Mouse (Mus musculus): ENCODE data around the gene Rbm26. TPM values are rescaled to one million over a fixed set of nuclear protein-coding genes. Genes with fewer than 3 reads are reported as not detected.

Rbm26 gene
- total RNA-seq, 2 experiments from 2014 or later, result 58.0 to 61.7 TPM

DNA sequence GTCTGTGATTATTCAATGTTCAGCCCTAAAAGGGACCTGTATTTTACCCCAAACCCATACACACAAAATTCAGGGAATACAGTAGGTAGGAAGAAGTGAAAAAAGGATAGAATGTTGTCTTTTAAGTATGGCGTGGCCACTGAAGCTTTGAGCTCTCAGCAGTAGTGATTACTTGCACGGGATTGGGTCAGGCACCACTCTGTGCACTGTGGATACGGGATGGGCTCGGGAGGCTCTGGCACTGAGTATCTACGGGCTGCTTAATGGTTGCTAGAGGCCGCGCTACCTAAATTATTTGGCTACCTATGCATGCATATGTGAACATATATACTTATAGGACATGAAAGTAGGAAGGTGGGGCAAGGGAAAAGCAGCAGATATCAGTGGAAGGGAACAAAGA is 78.3 kb downstream of the Rbm26 start:
- no peak for DNase-seq (ENCODE audit: low spot score in 2 of 2)
- intact Hi-C loops (cut with DNase I), result no loop called here

DNA sequence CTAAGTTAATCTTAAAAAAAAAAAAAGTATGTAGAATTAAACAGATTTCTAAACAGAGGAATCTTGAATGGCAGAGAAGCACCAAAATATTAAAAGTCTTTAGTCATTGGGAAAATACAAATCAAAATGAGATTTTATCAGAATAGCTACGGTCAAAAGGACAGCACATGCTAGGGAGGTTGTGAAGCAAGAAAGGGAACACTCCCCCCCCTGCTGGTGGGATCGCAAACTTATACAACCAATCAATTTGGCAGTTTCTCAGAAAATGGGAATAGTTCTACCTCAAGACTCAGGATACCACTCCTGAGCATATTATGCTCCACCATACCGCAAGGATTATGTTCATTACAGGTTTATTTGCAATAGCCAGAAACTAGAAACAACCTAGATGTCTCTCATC is 80.9 kb downstream of the Rbm26 start:
- DNase-seq (ENCODE audit: low spot score in 2 of 2), result no peak
- intact Hi-C loops (cut with DNase I), result no loop called here

DNA sequence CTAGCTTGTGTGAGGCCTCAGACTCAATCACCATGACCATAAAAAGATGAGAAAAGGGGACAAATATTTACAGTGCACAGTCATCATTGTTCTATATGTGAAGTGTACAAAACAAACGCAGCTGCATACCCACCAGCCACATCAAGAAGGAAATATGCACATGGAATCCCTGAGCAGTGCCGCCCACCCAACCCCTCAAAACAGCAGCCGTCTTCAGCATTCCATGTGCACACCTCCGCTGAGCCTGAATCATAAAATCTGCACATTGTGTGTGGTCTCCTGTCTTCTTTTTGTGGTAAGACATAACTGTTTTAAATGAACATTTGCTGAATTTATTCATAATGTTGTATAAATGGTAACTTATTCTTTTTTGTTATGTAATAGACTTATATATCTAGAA is 90.1 kb downstream of the Rbm26 start:
- intact Hi-C loops (cut with DNase I), result no loop called here
- DNase-seq (ENCODE audit: low spot score in 2 of 2), result peak; percentile 28 to 92

DNA sequence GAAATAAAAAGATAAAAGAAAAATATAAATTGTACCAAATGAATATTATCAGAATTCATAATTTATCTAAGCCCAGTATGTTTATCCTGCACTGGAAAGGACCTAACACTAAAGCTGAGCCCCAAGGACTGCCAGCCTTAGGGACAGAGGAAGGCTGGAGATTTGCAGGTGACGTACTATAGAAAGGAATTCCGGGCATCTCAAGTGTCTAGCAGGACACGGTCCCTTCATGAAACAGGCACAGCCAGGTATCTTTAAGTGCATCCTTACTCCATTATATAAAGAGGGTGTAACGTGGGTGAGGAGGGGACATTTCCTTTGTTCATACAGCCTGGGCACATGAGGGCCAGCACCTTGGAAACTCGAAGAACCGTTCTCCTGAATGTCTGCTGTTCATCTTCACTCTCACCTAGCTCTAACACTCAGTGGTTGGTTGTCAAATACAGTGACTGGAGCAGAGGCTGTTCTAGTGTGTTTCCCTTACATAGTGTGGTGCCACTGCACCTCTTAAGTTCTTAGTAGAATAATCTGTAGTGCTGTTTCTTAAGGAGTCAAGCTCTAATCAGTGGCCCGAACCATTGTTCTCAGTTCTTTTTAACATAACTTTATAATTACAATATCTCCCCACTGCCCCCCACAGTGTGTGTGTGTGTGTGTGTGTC is 91.7 kb downstream of the Rbm26 start:
- no peak for DNase-seq (ENCODE audit: low spot score in 2 of 2)
- intact Hi-C loops (cut with DNase I), result no loop called here

DNA sequence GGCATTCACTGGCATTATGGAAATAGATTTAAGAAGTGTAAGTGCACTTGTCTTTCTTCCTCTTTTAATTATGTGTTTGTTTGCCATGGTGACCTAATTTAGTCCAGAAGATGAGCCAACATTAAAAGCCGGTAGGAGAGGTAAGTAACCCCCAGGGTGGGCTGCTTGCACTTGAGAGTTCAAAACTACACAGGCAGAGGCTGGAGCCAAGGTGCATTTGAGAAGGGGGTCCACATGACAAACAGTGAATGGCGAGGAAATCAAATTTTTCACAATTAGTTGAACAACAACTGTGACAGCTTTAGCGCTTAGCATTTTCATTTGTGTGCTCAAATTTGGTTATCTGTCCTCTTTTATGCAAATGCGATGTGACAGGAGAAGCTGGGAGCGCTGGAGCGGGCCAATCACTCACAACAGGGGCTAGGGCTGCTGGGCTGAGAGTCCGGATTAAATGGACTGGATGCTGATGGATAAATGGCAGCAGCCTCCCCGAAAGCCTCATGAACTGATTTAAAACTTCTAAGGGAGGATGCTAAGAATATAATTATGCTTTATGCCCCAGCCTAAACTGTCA is 92.3 kb downstream of the Rbm26 start:
- DNase-seq (ENCODE audit: low spot score in 2 of 2), result no peak
- intact Hi-C loops (cut with DNase I), result no loop called here

DNA sequence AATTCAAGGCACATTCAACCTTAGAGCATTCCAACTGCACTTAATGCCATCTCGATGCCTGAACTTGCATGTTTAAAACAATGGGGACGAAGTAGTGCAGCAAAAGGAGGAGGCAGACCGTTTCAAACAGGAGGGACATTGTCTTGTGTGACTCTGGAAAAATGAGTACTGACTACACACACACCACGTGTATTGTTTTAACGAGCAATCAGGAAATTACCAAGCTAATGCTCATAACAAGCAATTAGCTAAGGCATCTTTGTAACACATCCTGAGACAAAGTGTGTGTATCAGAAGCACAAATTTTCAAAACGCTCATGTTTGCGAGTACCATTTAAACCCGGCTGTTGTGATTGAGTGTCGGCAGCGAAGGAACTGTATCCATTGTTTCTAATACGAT is 93.0 kb downstream of the Rbm26 start:
- no peak for DNase-seq (ENCODE audit: low spot score in 2 of 2)
- intact Hi-C loops (cut with DNase I), result no loop called here

DNA sequence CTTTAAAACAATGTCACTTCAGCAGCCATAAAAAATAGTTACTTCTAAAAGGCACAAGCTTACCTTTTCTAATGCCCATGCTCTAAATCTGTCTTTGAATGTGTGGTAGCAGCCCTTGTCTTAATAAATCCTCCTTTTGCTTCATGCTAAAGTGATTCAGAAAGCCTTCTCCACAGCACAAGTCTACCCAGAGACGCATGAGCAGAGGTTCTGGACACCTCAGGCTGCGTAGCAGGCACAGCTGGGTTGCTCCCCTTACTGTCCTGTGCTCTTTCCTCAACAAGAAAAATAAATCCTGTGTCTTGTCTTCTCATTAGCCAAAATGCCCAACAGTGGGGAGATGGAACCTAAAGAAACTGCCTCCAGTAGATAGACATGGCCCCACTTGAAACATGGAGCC is 102.4 kb downstream of the Rbm26 start:
- intact Hi-C loops (cut with DNase I), result no loop called here
- DNase-seq (ENCODE audit: low spot score in 2 of 2), result no peak

DNA sequence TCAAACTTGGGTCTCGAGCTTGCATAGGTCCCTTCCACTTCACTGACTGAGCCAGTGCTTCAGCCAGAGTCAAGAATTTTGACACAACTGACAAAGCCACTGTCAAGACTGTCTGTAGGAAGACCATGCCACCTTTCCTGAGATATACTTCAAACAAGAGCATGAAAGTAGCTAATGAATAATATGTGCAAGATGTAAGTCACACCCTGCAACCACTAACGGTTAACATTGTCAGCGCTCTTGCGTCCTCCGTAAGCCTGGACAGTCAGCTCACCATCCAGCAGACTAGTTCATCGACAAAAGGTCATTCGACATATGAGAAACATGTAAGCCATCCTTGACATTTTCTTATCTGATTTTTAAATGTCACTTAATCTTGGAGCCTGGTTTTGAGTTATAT is 102.8 kb downstream of the Rbm26 start:
- intact Hi-C loops (cut with DNase I), result no loop called here
- no peak for DNase-seq (ENCODE audit: low spot score in 2 of 2)

DNA sequence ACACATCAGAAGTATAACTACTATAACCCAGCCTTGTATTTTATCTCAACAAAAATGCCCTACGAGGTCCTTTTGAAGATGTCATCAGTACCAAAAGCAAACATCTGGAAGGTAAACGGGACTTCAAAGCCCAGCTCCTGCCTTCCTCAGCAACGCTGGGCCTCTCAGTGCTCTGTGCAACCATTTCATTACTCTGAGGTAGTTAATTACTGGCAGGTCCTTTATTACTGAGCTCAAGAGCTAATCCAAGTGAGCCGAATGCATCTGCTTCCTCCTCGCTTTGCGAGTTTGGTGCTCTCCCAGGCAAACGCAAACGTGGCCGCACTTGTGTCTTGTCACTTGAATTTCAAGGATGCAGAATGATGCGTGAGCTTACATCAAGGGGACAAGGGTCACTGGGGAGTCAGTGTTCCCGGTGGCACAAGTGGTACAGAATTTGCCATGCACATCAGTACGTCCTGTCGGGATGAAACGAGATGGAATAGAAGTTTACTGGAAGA is 106.1 kb downstream of the Rbm26 start:
- DNase-seq (ENCODE audit: low spot score in 2 of 2), result no peak
- intact Hi-C loops (cut with DNase I), result no loop called here

DNA sequence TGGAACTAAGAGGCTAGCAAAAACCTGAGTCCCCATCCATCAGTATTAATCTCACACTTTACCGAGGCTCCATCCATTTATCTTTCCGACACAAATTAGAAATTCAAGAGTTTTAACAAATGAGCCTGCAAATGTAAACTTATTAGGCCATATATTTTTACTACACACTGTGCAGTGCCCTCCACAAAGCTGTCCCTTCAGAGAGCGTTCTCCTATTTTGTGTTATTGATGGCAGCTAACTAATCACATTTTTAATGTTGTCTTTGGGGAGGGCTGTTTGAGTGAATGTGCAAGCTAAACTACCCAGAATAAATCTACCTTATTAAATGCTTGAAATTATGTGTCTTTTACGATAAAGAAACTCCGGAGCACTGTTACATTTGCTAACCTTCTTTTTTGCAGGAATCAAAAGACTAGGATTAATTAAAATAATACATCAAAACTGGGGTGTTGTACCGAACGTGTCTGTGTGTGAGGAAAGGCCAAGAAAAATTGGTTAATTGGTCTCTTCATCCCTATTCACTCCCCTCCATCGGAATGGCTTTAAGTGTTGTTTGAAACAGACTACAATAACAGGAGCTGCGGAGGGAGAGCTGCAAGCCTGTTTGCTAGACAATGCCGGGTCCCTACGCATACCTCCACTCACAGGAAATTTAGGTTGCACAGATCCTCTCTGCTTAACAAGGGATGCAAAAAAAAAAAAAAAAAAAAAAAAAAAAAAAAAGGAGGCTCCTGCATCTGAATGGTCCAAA is 106.7 kb downstream of the Rbm26 start:
- intact Hi-C loops (cut with DNase I), result no loop called here

DNA sequence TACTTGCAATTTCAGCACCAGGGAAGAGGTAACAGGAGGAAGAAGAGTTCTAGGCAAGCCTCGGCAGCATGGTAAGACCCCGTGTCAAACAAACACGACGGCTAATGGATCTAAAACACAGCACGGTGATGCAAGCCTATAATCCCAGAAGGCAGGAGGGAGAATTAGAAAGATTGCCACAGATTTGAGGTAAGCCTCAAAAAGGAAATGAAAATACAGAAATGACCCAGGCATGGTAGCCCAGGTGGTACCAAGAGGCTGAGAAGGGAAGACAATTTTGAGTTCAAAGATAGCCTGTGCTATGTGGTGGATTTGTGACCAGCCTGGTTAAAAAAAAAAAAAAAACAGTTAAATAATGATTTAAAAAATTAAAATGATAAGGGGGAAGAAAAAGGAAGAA is 109.1 kb downstream of the Rbm26 start:
- intact Hi-C loops (cut with DNase I), result no loop called here
- no peak for DNase-seq (ENCODE audit: low spot score in 2 of 2)

More for the DNA sequence above, 106.7 kb downstream of the Rbm26 start:
- no peak for DNase-seq (ENCODE audit: low spot score in 2 of 2)

DNA sequence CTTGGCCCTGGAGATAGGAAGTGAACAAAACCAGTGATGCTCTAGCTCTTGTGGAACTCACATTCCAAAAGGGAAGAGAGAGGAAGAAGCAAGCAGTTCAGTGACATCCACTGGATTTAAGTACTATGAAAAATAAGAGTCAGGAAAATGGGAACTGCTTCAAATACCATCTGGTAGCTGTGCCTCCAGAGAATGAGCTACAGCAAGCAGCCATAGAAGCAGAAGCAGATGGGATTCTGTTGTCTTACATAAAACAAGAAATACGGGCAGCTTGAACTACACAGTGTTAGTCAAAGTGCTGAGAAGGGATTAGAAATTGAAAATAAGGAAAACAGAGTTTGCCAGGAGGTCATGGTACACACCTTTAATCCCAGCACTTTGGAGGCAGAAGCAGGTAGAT is 112.9 kb downstream of the Rbm26 start:
- peak in 1 of 2 experiments; percentile 47 for DNase-seq (ENCODE audit: low spot score in 2 of 2)
- intact Hi-C loops (cut with DNase I), result no loop called here

DNA sequence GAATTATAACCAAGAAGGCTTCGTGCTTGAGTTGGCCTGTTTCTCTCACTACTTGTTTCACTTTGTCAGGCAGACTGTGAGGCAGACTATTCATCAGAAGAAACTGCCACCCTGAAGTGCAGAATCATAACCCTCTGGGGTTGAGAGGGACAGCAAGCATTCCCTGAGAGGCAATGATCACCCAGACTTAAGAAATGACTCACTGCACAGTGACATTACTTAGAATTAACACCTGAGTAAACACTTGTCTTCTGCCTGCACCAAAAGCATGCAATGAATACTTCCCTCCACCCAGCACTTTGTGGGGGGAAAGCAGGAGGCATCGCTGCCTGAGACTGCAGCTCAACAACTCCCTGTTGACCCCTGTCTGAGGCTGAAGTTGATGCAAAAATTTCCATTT is 115.9 kb downstream of the Rbm26 start:
- no peak for DNase-seq (ENCODE audit: low spot score in 2 of 2)
- intact Hi-C loops (cut with DNase I), result no loop called here

DNA sequence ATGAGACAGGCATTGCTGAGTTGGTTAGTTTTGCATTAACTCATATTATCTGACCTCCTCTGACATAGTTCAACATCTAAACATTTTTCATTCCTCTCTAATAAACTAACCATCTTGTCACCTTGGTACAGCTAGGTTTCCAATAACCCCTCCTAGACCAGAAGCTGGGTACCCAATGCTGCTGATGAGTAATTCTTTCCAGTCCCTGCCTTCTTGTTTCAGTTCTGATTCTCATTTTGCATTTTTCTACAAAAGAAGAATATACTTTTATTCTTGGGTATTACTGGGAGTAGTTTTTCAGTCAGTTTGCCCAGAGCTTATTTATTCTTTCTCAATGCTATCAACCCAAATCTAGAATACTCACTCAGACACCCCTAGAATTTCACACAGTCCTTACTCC is 119.2 kb downstream of the Rbm26 start:
- no peak for DNase-seq (ENCODE audit: low spot score in 2 of 2)
- intact Hi-C loops (cut with DNase I), result no loop called here

Other genes starting within 250 kb of the Rbm26 start
- gene Ndfip2, start 81.2 kb upstream of the Rbm26 start, total RNA-seq (2021), result 100 to 1,000 TPM; 113 to 114 TPM